Mouse (Mus musculus) adrenal gland, postnatal 14 days (tissue): ENCODE results near the gene Lct. TPM values are rescaled to one million over a fixed set of nuclear protein-coding genes. Genes with fewer than 3 reads are reported as not detected.
A peak's percentile ranks its signal among the peaks of the same experiment; 100 is the strongest.
"Not testable (repeated sequence)": the region's sequence is repeated elsewhere in the genome, so short reads cannot be mapped to it uniquely, and the experiment has no call there.

ENCODE experiments used
- DNase-seq: peaks from one replicate; pipeline ENCODE4 v3.0.0; 2021; ENCODE audit warnings: mixed read lengths
- long read RNA-seq, 2 experiments: library from polyadenylated mRNA; stranded (forward); transcript quantifications; one replicate each; pipeline ENCODE4 v2.0.0; 2021
- total RNA-seq: library from RNA; stranded (reverse); gene quantifications from 2 replicates; pipeline ENCODE4 v1.2.3, GENCODE M21; 2021

Gene Lct
- total RNA-seq = 0.08 and 0.11 TPM in 2 replicates
- long read RNA-seq, experiment 1 = 0 reads
- long read RNA-seq, experiment 2 = 0 reads

- no peak for DNase-seq
These were observed at the start of gene Lct for GRCm38 (mm10) chr1:128328218-128328617. Lct (minus strand) TSS chr1:128328318.

DNA sequence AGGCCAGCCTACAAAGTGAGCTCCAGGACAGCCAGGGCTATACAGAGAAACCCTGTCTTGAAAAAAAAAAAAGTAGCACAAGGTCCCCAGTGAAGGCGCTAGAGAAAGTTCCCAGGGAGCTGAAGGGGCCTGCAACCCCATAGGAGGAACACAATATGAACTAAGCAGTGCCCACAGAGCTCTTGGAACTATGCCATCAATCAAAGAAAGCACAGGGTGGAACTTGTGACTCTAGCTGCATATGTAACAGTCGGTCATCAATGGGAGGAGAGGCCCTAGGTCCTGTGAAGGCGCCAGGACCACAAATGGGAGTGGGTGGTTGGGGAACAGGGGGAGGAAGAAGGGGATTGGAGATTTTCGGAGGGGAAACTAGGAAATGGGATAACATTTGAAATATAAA is 48.7 kb upstream of the Lct start:
- no peak for DNase-seq

GRCm38 (mm10) chr1:128372143-128372860 is 44.2 kb upstream of the Lct start:
- no peak for DNase-seq

GRCm38 (mm10) chr1:128368732-128369441 is 40.8 kb upstream of the Lct start:
- DNase-seq = peak; percentile 59

DNA sequence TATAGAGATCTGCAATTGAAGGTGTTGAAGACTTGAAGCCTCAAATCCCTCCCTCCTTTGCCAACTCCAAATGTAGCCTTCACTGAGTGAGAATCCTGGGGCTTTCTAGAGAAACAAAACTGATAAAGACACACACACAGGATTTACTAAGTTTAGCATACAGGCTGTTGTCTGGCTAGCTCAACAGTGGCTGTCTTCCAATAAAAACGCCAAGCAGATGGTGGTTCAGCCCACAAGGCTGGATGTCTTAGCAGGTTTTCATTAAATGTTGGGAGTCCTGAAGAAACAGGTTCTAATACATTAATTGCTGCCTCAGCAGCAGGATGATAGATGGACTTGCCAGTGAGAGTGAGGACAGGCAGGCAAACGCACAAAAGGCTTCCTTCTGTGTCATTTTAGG is 32.5 kb upstream of the Lct start:
- no peak for DNase-seq

DNA sequence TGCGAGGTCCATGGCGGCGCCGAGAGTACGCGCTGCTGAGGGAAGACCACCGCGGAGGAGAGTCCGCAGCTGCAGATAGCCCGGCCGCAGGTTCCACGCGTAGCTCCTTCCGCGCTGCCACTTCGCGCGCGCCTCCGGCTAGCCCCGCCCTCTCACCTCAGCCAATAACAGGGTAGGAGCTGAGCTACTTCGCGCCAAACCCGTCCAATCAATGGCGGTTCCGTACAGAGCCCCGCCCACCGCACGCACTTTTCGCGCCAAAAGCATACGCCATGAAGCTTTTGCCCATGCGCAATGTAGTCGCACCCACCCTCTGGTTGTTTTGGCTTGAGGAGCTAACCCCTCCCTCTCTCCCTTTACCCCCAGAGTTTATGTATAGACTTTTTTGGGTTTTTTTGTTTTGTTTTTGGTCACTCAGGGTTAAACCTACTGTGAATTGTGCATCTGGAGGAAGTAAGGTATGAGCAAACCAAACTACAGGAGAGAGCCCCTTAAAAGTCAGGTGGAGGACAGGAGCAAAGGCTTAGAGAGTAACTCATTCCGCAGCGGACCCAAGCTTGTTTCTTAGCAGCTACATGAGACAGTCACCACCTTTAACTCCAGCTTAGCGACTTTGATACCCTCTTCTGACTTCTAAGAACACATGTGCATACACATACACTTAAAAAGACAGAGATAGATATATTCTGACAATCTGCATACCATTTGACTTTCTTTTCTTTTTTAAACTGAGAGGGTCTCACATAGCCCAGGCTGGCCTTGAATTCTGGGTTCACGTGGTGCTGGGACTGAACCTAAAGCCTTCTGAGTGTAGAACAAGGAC is 31.6 kb upstream of the Lct start, which contains the start of gene Mcm6:
Gene Mcm6, minus strand, starts transcription at position 111 of the 823 bp plus-strand sequence.
- peak; percentile 96 for DNase-seq

GRCm38 (mm10) chr1:128358916-128359553 is 30.9 kb upstream of the Lct start:
- DNase-seq = no peak

DNA sequence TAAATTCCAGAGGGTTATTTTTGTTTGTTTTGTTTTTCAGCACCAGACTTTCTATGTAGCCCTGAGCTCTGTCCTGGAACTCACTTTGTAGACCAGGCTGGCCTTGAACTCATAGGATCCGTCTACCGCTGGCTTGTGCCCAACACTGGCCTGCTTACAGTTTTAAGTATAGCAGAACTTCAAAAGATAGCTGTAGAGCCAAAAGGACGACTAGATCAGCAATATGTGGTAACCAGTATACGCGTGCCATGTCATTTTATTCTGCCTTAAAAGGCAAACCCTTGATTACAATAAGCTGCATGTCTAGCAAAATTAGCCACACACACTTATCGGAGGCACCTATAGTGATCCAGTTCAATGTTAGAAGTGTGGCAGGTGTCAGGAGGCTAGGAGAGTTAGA is 30.2 kb upstream of the Lct start:
- DNase-seq = peak; percentile 44

GRCm38 (mm10) chr1:128357452-128357851 is 29.3 kb upstream of the Lct start:
- DNase-seq = peak; percentile 9

DNA sequence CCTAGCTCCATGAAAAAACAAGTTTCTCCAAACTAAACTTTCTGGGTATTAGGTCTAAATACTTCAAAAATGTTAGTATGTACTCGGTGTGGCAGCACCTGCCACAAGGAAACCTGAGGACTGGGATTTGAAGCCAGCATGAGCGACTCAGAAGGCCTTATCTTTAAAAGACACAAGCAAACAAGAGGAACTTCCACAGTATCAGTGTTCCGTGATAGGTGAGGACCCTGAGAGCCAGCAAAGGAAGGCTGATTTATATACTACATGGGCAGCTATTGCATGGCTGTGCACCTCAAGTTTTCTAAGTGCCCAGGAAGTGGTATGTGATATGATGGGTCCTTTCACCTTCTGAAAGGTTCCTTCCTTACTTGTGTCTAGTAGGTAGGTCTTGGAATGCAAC is 25.0 kb upstream of the Lct start:
- no peak for DNase-seq

DNA sequence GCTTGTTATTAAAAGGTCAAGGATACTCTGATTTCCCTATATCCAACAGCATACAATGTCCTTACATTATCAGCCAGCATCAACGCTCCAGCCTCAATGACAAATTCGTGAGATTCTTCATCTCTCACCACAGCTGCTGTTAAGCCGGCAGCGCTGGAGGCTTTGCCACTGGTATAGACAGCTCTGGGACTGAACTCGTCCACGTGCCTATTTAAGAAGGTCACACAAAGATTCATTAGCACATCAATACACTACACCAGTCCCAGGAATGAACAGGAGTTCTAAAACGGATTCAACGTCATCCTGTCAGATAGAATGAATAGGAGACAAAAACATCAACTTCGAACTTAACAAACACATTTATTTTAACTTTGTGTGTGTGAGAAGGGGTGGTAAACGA is 16.1 kb upstream of the Lct start:
- DNase-seq = no peak

DNA sequence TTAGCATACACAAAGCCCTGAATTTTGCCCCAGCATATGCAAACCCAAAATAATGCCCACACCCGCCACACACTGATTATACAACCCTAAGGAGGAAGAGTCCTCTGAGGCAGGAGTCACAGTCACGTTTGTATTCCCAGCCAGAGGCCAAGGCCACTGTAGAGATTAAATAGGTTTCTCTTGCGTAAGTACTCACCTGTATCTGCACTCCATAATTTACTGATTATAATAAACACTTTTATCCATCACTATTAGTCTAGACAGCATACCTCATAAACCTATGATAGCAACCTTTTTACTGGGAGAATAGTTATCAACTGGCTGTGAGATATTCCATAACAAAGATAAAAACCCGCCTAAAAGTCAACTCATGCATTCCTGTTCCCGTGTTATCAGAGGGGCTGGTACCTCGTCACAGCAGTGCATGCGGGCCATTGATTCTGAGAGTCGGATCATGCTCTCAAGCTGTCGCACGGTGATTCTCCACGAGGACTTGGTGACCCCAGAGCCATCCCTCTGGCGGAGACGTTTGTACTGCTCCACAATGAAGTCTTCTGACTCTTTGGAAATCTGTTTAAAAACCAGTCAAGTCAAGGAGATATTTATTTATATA is 9.7 kb upstream of the Lct start:
- no peak for DNase-seq

DNA sequence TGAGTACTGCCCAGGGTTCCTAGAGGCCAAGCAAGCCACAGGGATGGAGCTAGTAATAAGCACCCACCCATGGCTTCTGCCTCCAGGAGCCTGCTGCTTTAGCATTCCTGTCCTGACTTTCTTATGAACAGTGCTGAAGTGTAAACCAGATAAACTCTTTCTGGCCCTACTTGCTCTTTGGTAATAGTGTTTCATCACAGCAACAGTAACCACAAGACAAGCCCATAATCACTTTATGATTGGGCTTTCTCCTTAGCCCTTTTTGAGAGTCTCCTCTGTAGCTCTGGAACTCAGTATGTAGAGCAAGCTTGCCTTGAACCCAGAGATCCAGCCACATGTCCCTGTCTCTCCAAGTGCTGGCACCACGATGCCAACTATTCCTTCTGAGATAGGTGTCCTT is 2.2 kb upstream of the Lct start:
- no peak for DNase-seq

GRCm38 (mm10) chr1:128327165-128327564 is 953 bp downstream of the Lct start:
- DNase-seq = no peak

DNA sequence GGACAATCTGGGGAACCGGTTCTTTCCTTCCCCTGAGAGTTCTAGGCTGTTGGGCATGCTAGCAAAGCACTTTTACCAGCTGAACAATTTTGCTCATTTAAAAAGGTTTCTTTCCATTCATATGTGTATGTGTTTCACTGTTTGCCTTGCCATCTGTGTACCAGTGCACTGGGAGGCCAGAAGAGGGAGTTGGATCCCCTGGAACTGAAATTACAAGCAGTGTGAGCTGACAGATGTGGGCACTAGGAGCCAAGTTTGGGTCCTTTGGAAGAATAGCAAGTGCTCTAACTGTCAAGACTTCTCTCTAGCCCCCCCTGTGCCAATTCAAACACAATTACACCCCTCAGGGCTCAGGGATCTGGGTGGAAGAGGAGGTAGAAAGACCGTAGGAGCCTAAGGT is 3.3 kb downstream of the Lct start:
- no peak for DNase-seq

DNA sequence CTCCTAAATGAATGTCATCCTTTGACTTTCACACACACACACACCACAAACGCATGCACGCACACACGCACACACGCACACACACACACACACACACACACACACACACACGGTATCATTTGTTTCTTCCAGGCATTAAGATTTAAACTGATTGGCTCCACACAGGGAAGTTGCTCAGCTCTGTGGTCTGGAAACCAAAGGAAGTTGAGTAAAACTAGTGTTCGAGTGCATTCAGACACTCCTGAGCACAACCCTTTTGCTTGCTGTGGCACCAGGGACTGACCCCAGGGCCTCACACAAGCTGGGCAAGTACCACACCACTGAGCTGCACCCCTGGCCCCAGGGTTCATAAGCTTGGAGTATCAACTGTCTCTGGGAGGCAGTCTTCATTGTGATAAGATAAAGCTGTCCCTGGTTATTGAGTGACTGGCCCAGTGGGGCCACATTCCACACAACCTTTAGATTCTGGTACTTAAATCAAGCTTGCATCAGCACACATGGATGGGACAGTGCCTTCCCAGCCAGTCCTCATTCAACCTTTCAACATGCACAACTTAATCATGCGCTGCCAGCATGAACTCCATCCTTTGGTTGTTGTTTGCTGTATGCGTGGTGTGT is 5.0 kb downstream of the Lct start:
- DNase-seq = no peak

DNA sequence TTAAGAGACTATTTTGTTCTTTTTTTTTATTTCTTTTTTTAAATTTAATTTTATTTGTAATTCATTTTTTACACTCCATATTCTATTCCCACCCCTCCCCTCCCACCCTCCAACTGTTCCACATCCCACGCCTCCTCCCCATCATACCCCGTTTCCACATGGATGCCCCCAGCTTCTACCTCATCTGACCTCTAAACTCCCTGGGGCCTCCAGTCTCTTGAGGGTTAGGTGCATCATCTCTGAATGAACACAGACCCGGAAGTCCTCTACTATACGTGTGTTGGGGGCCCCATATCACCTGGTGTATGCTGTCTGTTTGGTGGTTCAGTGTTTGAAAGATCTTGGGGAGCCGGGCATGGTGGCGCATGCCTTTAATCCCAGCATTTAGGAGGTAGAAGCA is 8.9 kb downstream of the Lct start:
- DNase-seq = not testable (repeated sequence)

DNA sequence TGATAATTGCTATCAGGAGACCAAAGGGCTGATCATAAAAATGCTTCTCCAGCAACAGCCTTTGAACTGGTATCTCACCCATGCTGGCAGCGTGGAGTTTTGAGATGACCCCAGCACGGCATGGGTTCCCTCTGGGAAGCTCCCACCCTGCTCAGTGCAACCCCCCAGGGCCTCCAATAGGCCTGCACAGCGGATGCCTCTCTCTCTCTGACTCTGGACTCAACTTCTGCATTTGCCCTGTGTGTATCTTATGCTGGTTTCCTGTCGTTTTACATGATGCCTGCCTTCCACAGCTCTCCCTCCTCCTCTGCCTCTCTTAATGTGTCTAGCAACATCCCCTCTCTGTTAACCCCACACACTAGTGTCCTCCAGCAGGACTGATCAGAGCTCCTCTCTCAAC is 13.5 kb downstream of the Lct start:
- DNase-seq = no peak

DNA sequence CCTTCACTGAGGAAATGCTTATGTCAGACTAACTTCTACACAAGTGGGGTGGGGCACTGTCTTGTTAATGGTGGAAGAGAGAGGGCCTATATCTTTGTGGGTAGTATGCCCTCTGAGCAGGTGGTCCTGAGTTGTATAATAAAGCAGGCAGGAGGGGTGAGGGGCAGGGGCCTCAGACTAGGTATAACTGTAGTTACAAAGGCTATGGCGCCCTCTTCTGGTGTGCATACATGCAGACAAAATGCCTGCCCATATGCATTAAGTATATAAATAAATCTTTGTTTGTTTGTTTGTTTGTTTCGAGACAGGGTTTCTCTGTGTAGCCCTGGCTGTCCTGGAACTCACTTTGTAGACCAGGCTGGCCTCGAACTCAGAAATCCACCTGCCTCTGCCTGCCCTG is 19.1 kb downstream of the Lct start:
- no peak for DNase-seq

DNA sequence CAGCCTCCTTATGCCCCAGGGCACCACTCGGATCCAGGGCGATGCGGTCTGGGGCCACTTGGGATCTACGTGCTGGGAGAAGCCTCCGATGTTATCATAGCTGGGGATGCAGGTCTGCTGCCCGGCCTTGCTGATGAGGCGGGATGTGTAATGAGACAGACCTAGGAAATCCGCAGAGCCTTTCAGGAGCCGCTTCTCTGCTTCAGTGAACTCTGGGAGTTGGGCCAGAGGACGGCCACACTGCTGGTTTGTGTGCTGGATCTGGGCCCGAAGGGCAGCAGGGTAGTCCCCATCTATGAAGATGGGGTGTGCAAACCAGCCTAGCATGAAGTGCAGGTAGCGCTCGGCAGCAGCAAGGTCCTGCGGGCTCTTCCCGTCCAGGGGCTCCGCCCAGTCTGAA is 24.2 kb downstream of the Lct start:
- DNase-seq = no peak

DNA sequence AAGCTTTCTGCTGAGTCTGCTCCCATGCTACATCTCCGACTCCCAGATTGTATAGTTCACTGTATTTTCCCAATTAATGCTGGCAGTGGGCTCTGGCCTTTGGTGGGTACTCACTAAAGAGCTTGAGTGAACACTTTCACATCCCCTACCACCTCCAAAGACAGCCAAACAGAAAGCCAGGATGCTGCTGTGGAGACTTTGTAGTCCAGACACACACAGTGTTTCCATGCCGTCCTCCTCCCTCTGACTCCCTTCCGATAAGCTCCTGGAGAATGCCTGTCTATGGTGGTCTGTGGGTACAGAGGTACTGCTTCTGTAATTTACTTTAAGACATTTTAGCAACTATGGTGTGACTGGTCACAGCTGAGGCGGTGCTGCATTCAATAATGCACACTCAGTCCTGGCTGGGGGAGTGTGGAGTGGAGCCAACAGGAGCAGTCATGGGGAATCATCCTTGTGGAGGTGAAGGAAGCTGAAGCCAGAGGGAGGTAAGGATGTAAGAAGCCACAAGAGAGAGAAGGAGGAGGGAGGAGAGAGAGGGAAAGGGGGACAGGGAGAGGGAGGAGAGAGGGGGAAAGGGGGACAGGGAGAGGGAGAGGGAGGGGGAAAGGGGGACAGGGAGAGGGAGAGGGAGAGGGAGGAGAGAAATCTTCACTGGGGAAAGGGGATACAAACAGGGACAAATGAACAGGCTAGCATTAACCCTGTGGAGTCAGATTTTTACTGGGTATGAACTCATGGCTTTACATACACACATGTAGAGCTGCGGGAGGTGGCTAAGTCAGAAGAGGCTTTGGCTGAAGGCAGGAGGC is 32.2 kb downstream of the Lct start:
- no peak for DNase-seq
